Mouse (Mus musculus): ENCODE results near the gene Cradd.

DNA sequence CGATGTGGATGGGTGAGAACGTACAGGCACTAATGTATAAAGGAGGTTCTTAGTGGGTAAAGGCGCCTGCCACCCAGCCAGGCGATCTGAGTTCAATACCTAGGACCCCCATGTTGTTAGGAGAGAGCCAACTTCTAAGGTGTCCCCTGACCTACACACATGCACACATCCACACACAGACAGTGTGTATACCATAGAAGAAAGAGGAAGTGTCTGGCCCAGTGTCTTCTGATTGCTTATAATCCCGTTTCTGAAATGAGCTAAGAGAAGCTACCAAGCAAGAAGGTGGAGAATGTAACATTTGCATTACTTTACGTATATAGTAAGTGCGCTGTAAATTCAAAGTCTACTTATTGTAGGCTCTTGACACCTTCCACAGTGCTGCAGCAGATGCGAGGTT is 122.4 kb downstream of the Cradd start:
- TF ChIP-seq GATA1 (IDR thresholded peaks at IDR 0.05; ENCODE audit: low read length) = no peak
- no peak for TF ChIP-seq TAL1 (IDR thresholded peaks at IDR 0.05; ENCODE audit: low read length)
